8 mouse cellular contexts compared by ENCODE assay signal in the genomic region with DNA sequence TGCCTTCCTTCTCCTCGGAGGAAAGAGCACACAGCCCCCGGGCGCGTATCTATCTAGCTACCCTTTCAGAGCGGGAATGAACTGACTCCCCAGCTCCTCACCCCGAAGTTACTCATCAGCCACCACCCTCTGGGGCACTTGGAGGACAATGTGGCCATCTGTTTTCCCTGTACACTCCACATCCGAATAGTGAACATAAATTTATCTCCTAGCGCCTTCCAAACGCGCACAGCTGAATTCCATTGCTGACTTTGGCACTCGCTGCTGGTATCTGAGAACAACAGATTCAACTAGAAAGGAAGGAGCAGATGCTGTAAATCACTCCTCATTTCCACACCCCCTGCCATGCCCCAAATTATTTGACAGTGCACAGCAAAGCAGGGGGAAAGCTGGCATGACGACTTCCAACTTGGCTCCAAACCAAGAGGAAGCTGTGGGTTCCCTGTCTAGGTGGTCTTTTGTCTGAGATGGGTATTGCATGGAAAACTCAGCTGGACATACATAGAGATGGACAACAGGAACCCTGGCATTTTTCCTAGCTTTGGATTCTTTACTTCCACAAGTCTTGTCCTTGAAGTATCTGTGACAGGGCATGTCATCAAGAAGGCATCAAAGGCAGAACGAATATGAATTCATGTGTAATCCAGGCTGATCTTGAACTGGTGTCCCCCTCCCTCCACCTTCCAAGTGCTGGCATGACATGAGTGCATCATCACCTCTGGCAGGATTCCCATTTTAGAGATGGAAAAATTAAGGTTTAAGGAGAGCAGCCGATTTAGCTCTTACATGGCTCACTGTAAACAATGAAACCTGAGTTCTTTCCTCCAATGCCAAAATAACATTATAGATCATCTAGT. TPM values are rescaled to one million over a fixed set of nuclear protein-coding genes. Genes with fewer than 3 reads are reported as not detected.
DNase-seq lines count a peak whose midpoint lies in the region; ATAC-seq lines count a peak whose summit lies in the region.

No protein-coding gene starts in this region.

- no peaks in the 10 kb centered on the region for H3K36me3 ChIP-seq in kidney, embryonic 16.5 days (ENCODE audit: insufficient read depth, low read length)
- no peaks in the 10 kb centered on the region for H3K36me3 ChIP-seq in limb, embryonic 13.5 days

- WGBS in kidney, embryonic 16.5 days: 32% methylated on average over 14 of the region's 14 CpGs
- WGBS in limb, embryonic 13.5 days: 52% methylated on average over 14 of the region's 14 CpGs

- H3K4me1 ChIP-seq in kidney, embryonic 16.5 days (ENCODE audit: insufficient read depth, low read length): peaks cover 25% of the 10 kb centered on the region
- H3K4me1 ChIP-seq in limb, embryonic 13.5 days: peaks cover 26% of the 10 kb centered on the region

- H3K9ac ChIP-seq in kidney, embryonic 16.5 days (replicated peaks; ENCODE audit: low read length): no peak overlapping the region
- no peak overlapping the region for H3K9ac ChIP-seq in limb, embryonic 13.5 days

- peak overlapping the region; percentile 49 for H3K27ac ChIP-seq in kidney, embryonic 16.5 days (ENCODE audit: low read length)
- H3K27ac ChIP-seq in limb, embryonic 13.5 days: no peak overlapping the region

- no peak overlapping the region for H3K4me3 ChIP-seq in kidney, embryonic 16.5 days (ENCODE audit: low read length)
- H3K4me3 ChIP-seq in limb, embryonic 13.5 days: no peak overlapping the region

- no peaks in the 10 kb centered on the region for H3K27me3 ChIP-seq in kidney, embryonic 16.5 days (ENCODE audit: insufficient read depth, low read length)
- H3K27me3 ChIP-seq in limb, embryonic 13.5 days: no peaks in the 10 kb centered on the region

- 0 out of 2 replicates have a peak overlapping the region, but pooled peaks have one; percentile 5 for H3K4me2 ChIP-seq in kidney, embryonic 16.5 days (replicated peaks; ENCODE audit: low read depth, low read length)
- no peak overlapping the region for H3K4me2 ChIP-seq in limb, embryonic 13.5 days (replicated peaks)

- 0 out of 2 replicates have a peak, but pooled peaks have one; percentile 12 for ATAC-seq in granulocyte monocyte progenitor cell, adult 5-6 weeks (replicated peaks; ENCODE audit: poor library complexity, severe bottlenecking)
- peak; percentile 80; the same call in 1 of the 2 replicates for ATAC-seq in kidney, embryonic 16.5 days (ENCODE audit: low FRiP score, low TSS enrichment)
- ATAC-seq in limb, embryonic 13.5 days (ENCODE audit: low FRiP score, low read depth): peak; percentile 36; the same call in 1 of the 2 replicates

- H3K9me3 ChIP-seq in kidney, embryonic 16.5 days (ENCODE audit: low read length): no peaks in the 10 kb centered on the region
- H3K9me3 ChIP-seq in limb, embryonic 13.5 days: no peaks in the 10 kb centered on the region

- DNase-seq in embryo, embryonic 10 days (ENCODE audit: low spot score): peak; percentile 9
- no peak for DNase-seq in embryo, embryonic 9.5 days (ENCODE audit: extremely low spot score)
- peak; percentile 54 for DNase-seq in brain, embryonic 18.5 days (ENCODE audit: low read depth, low spot score)
- peak; percentile 79 for DNase-seq in telencephalon, adult 2 months (ENCODE audit: low read depth, low spot score)
- DNase-seq in spleen, postnatal 4 days (ENCODE audit: low spot score in 2 of 2): no peak

RNA-seq across cellular contexts. Expression of gene Ubash3b, which starts 52.9 kb away (rescaled TPM):
- total RNA-seq in granulocyte monocyte progenitor cell, adult 5-6 weeks (2014; fragmentation: Nextera tagmentation): 5.9 and 8.3 TPM in 2 replicates
- 6.5 and 7.2 TPM in 2 replicates for total RNA-seq in granulocyte monocyte progenitor cell, adult 5-6 weeks (2017)
- polyA plus RNA-seq in kidney, embryonic 16.5 days (2015; fragmentation: Nextera tagmentation; extraction: Ambion mirVana): 6.8 and 7.5 TPM in 2 replicates
- 6.2 and 7.3 TPM in 2 replicates for polyA plus RNA-seq in limb, embryonic 13.5 days (2015; fragmentation: Nextera tagmentation; extraction: Ambion mirVana)

Comparison
In these comparisons a context has a peak if more than half of its experiments do, and no peak if none do; other contexts are left out.
1. DNase-seq: peak in embryo, embryonic 10 days (single experiment), brain, embryonic 18.5 days (single experiment) and telencephalon, adult 2 months (single experiment); none in embryo, embryonic 9.5 days (single experiment) and spleen, postnatal 4 days (0 of 2).
2. ATAC-seq: peak in every context shown above with its lines; median percentile 80 in kidney, embryonic 16.5 days; 36 in limb, embryonic 13.5 days; 12 in granulocyte monocyte progenitor cell, adult 5-6 weeks.